Mouse (Mus musculus) thymus, postnatal 25 days (tissue): ENCODE measurements around the gene Zkscan4.
"Not testable (repeated sequence)": the region's sequence is repeated elsewhere in the genome, so short reads cannot be mapped to it uniquely, and the experiment has no call there.

Experiments used
- DNase-seq: peaks from one replicate; pipeline ENCODE4 v3.0.0; 2022

The Zkscan4 gene

DNA sequence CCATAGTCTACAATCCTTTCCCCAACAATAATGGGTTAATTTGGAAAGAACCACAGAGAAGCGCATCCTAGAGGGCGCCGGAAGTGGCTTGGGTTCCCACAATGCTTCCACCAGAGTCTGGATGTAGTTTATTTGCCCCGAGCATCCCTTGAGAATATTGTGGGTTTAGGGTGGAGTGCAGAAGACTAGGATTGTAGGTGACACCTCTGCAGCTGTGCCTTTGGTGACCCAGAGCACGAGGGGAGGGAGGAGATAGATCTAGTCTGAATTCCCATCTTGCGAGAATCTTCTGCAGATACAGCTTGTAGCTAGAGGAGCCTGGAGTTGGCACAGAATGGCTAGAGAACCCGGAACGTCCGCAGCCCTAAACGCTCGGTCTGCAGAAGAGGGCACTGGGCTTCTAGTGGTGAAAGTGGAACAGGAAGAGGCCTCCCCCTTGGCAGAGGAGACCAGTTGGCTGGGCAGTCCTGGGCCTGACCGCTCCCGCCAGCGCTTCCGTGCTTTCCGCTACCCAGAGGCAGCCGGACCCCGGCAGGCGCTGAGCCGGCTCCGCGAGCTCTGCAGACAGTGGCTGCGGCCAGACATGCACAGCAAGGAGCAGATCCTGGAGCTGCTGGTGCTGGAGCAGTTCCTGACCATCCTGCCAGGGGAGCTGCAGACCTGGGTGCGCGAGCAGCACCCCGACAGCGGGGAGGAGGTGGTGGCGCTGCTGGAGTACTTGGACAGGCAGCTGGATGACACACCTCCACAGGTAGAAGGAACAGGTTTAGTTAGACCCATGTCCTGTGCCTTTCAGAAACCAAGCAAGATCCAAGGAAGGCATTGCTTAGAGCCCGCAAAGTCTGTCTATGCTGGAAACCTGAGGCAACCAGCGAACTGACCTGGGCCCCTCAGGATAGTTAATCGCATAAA, at the start of gene Zkscan4, which contains the start of gene Gm10065:
Gene Zkscan4, plus strand, starts transcription at position 149 of the 912 bp plus-strand sequence.
Gene Gm10065, minus strand, starts transcription at position 683 of the 912 bp plus-strand sequence.
- peak; percentile 11 for DNase-seq

DNA sequence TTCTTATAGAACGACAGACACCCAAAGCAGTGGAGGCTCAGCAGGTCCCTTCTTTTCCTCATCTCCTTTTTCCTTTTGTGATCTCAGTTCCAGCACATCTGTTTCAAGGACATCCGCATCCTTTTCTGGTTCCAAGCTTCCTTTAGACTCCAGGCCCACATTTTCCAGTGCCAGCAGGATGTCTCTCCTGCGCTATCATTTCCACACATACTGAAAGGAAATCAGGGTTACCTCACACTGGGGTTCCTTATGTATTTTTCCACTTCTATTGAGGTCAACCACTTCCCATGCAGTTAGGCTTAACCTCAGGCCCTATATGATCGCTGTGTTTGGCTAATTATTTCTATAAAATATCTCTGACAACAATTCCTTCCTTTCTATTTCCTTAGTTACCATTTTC, 43.2 kb upstream of the Zkscan4 start:
- DNase-seq: no peak

DNA sequence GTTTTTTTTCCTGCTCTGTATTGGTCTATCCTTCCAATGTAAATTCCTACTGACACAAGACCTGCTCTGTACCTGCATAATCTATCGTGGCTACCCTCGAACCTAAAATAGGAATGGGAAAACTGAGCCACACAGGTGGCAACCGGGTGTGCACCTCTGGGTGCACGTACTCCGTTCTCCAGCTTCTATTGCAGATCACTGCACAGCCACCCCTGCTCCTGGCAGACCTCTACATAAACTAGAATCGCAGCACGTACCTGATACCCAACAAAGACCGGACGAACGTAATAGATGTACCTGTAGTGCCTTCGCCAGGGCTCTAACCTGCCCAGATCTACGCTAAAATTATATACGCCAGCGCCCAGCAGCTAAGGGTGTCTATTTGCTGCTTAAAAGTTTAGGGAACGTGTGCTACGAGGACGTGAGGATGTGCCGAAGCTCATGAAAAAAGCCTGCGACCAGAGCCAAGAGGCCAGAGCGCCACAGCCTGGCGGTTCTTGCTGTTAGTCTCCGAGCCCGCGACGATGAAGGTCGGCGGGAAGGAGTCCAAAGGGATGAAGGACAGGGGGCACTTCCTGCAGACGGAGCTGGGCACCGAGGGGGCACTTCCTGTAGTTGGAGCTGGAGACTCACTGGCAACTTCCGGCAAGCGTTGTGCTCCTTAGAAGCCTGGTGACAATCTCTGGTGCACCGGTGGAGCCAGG, 38.1 kb upstream of the Zkscan4 start, which contains the start of gene Pgbd1:
Gene Pgbd1, minus strand, starts transcription at position 556 of the 704 bp plus-strand sequence.
- DNase-seq: peak; percentile 72

DNA sequence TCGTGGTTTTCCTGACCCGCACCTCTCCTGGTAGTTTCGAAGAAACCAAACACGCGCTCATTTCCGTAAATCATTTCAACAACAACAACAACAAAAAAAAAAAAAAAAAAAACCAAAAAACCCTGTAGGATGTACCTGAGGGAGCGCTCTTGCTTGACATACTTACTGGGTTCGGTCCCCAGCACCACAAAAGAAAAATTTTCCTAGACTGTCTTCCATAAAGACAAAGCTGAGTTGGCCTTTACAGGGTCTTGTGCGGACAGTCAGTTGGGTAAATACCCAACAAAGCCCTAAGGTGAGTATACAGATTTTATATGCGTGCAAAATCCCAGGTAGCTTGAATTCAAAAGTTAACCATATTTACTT, 37.5 kb upstream of the Zkscan4 start:
- no peak for DNase-seq

DNA sequence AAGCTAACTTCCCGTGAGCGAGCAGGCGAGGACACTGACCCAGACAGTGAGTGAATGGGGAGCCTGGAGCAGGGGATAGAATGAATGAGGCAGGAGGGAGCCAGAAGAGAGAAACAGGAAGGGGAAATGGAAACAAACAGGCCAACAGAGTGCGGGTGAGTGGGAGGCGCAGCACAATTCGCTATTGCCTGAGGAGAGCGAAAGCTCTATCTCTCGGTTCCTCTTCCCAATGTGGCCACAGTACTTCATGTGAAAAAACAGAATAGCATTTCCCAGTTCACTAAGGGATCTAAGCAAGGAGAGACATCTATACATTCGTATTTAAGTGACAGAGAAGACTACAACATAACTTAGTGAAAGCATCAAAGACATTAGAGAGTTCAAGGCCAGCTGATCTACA, 31.9 kb upstream of the Zkscan4 start:
- no peak for DNase-seq

DNA sequence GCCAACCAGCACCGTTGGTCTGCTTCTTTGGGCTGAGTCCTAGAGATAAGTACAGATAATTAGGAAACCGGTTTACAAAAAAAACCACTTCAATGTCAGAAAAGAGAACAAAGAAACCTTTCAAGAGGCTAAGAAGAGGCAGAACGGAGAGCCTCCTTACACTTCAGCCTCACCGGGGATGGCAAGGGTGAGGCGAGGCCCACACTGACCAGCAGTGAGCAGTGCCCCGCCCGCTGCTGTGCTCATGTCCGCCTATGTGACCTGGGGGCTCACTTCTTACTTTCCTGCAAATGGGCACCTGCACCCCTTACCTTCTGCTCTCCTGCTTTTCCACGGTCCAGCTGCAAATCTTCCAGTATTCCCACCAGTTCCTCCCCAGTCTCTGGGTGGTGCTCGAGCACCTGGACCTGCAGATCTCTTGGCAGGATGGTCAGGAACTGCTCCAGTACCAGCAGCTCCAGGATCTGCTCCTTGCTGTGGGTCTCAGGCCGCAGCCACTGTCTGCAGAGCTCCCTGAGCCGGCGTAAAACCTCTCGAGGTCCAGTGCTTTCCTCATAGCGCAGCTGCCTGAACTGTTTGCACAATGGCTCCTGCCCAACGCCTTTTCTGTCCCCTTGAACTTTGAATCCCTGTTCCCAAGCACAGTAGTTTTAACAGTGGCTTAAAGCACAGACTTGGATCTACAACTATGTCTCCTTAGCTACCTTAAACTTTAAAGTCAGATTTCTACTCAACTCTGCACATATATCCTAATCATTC, 30.7 kb upstream of the Zkscan4 start:
- DNase-seq: no peak

DNA sequence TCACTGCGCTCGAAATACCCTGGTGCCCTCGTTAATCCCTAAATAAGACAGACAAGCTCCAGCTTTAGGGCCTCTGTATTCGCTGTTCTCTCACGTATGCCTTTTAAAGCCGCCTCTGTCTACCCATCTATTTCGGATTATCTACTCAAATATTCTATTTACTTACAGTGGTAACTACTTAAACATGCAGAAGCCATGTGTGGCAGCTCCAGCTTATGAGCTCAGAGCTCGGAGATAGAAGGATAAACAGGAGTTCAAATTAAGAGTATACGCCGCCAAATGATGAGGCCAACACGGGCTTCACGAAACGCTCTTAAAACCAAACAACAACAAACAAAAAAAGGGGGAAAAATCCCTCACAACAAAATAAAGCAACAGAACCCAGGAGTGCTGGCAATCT, 25.7 kb upstream of the Zkscan4 start:
- no peak for DNase-seq

DNA sequence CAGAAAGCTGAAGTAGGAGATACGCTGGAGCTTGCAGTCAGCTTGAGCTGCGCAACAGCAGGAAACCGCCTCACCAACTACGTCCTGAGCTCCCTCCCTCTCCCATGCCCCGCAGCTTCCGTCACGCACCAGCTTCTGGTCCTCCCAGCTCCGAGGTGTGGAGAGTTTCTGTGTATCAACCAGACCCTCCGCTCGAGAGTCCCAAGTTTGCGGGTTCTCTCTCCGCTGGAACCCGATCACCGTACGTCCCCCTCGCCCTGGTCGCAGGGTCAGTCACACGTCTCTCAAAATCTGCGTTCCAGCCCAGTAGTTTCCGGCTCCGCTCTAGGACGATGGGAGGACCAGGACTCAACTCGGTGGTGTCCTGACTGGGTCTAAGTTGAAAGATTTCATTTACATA, 25.3 kb upstream of the Zkscan4 start, which contains the start of gene Zscan26:
Gene Zscan26, minus strand, starts transcription at position 282 of the 400 bp plus-strand sequence.
- DNase-seq: peak; percentile 71

DNA sequence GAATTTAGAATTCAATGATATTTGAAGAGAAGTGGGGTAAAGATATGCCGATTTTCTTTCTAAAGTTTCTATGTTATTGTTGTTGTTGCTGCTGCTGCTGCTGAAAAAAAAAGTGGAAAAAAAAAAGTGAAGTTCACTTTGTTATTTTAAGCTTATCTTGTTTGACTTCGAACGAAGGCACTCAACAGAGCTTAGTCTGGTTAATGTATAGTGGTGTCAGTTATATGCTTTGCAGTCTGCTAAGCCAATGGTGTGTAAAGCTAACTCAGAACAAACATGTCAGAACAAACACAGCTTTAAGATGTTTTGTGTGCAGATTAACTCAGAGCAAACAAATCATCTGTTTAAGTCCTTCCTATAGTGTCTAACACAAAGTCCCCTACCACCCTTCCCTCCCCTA, 24.6 kb upstream of the Zkscan4 start:
- DNase-seq: no peak

DNA sequence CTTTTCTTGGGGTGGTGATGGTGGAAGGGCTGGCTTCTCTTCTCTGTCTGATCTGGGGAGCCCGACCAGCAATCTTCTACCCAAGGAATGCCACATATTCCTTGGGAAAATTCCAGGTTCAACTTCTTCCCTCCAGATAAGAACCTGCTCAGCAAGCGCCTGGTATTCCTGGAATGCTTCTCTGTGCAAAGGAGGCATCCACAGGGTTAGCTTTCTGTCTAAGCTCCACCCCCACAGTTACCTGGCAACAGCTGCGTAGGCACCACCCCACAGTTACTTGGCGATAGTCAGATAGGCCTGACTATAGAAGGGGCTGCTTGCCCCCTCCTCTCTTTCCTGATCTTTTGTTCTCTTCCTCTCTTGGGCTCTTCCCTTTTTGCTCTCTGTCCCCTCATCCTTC, 22.4 kb upstream of the Zkscan4 start:
- DNase-seq: no peak

DNA sequence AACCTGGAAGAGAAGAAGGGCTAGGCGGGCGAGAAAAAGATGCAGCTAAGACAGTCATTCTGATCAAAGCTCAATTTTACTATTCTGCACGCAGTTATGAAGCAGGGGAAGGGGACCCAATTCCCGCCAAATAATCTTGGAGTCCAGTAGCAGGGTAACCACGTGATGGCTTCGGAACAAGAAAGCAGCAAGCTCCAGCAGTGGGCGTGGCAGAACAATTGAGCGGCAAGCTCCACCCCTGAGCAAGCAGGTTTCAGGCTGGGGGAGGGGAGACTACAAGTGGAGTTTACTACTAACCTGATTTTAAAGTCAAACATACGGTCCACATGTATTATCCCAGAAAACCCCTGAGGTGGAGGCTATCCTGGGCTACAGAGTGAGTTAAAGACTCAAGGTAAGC, 16.2 kb upstream of the Zkscan4 start:
- not testable (repeated sequence) for DNase-seq

DNA sequence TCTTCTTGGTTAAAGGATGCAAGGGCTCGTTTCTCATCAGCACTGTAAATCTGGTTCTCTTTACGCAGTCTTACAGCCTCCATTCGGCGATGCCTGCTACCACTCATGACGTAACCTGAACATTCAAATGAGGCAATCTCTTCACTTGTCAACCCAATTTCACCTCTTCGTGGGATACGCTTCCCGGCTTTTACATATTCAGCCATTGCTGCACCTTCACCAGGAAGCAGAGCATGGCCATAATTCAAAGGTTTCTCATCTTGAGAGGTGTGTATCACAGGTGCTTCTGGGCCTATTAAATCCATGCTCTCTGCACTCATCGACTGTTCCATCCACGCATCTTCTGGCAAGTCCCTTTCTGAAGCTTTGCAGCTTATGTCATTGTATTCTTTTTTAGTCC, 11.4 kb upstream of the Zkscan4 start:
- DNase-seq: no peak

DNA sequence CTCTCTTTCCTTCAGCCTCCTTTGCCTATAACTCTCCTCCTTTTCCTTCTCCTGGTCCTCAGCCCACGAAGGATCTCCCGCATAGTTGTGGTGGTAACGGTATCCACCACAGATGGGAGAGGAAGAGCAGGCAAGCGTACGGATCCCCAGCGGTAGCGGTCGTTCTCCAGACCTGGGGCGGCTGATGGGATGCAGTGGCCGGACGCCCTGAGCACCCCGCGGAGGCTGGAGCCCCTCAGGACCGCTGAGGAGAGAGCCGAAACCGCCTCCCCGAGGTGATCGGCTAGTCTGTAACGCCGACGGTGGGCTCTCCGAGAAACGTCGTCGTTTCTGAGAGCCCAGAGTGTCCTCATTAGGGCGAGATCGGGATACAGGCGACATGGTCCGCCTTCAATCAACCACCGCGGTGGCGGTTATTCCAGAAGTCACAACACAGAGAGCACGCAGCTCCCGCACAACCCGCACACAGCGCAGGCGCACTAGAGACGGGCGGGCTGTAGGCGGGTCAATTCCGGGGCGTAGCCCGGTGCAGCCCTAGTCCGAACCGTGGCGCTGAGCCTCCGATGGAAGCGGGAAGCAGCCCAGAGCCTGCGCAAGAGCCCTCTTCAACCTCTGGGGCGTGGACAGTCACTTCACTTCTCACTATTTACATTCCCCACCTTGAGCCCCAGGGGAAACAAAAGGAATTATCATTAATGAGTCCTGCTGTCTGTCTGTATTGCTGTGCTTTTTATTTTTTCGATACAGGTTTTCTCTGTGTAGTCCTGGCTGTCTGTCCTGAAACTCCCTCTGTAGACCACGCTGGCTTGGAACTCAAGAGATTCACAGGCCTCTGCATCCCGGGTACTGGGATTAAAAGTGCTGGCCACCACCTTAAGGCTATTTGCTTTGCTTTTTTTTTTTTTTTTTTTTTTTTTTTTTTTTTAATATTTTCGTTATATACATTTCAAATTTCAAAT, 10.4 kb upstream of the Zkscan4 start, which contains the start of gene Nkapl:
Gene Nkapl, minus strand, starts transcription at position 449 of the 959 bp plus-strand sequence.
- DNase-seq: peak; percentile 39

DNA sequence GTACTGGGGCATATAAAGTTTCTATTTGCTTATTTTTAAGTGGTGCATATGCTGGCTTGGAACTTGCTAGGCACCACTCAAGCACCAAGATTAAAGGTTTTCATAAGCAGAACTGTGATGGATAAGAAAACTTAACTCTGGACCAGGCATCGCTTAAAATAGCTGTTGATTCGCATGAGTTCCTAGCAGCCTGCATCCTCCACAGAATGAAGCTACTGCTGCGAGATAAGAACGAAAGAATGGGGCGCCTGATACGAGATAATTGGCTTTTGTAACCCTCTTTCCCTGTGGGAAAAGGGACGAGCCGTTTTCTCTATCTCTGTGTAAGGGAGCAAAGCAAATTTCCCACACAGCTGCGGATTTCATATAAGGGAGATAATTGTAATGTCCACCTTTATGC, 9.6 kb upstream of the Zkscan4 start:
- no peak for DNase-seq

DNA sequence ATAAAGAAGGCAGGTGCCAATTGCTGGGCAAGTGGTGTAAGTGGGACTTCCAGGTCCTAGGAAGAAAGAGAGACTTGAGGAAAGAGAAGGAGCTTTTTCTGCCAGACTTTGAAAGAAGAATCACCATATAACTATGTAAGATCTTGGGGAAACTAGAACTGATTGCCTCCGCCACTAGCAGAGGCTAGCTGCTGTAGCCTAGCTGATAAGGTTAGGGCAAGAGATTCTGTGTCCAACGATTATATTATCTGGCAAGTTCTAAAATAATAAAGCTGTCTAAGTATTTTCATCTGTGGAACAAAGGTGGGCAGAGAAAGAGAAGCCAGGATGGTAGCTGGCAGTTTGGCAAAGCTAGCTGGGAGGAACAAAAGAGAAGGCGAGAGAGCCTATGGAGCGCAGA, 6.3 kb upstream of the Zkscan4 start:
- DNase-seq: no peak

DNA sequence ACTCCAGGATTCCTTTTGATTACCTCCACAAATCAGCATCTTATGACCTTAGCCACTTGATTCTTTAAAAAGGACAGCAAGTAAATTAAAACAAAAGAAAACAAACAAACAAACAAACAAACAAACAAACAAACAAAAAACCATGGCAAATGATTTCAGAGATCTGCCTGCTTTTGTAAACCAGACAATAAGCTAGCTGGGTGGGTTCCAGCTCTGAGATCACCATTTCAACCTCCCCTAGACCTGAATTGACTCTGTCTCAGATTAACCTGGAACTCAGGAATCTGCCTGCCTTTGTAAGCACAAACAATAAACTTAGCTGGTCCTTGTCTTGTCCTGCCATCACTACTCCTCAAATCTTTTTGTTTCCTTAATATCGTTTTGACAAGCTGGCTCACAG, 8.2 kb downstream of the Zkscan4 start:
- DNase-seq: no peak

DNA sequence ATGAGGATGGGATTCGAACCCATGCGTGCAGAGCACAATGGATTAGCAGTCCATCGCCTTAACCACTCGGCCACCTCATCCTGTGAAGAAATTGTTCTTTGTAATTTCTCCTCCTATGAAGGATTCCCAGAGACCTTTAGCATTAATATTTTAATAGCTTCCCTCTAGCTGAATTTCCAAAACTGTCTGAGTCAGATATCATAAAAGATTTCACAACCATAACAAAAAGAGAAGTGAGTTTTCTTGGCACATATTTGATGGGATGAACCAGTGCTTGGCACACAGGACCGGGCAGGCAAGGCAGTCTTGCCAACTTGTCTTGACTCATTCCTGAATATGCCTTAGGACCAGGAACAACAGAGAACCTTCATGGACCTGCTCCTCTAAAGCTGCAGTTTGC, 14.1 kb downstream of the Zkscan4 start:
- DNase-seq: no peak

DNA sequence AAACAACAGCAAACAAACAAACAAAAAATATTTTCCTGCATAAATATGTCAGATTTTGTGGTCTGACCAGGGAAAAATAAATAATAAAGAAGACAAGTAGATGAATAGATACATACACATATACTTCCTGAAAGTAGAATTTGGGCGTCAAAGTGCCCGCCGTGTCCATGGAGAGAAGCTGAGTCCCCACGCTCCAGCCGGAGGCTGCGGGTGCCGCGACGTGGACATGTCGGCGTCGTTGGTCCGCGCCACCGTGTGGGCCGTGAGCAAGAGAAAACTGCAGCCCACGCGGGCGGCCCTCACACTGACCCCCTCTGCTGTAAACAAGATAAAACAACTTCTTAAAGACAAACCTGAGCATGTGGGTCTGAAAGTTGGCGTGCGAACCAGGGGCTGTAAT, 16.4 kb downstream of the Zkscan4 start, which contains the start of gene AK157302:
Gene AK157302, plus strand, starts transcription at position 144 of the 400 bp plus-strand sequence.
- DNase-seq: no peak

DNA sequence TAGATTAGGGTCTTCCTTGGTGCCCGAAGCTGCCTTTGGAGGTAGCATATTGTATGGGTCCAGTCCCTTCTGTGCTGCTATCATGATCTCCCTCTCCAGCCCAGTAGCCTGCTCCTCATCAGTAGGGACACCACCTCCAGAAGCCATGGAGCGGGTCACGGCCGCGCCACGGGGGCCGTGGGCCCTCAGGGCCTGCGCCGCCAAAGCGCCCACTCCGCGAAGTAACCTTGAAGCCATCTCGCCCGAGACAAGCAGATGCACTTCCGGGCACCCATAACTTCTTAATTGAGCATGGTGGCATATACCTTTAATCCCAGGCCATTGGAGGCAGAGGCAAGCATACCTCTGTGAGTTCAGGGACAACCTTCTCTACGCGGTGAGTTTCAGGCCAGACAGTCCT, 22.5 kb downstream of the Zkscan4 start, which contains the start of gene Gm11273:
Gene Gm11273, minus strand, starts transcription at position 237 of the 400 bp plus-strand sequence.
- not testable (repeated sequence) for DNase-seq

DNA sequence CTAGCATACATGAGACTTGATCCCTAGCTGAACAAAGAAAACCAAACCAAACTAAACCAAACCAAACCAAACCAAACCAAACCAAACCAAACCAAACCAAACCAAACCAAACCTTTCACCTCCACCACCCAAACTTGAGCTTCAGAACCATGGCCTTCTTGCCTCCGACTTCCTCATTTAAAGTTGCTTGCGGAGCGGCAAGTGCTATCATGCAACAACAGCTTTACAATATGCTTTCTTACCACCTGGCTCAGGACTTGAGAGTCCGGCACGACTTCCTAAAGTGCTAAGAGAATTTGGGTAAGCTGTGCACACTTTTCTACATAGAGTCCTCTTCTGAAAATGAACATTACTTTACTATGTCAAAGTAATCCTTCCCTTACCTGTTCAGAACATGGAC, 23.6 kb downstream of the Zkscan4 start:
- no peak for DNase-seq

DNA sequence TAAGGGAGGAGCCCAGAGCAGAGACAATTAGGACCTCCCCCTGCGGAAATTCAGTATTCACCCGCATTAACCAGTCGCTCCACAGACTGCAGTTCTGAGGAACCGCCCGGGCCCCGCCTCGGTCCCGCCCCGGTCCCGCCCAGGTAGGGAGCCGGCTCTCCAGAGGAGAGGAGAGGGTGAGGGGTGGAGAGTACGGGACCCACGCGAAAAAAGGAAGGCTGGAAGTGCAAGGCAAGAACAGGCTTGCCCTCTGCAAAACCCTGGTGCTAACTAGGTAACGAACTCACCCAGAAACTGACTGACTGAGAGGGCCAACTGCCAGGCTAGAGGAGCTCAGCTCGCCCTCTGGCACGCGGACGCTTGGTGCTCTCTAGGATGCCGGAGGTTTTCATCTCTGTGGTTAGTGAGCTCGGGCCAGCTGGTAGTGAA, 27.5 kb downstream of the Zkscan4 start:
- DNase-seq: peak; percentile 77

DNA sequence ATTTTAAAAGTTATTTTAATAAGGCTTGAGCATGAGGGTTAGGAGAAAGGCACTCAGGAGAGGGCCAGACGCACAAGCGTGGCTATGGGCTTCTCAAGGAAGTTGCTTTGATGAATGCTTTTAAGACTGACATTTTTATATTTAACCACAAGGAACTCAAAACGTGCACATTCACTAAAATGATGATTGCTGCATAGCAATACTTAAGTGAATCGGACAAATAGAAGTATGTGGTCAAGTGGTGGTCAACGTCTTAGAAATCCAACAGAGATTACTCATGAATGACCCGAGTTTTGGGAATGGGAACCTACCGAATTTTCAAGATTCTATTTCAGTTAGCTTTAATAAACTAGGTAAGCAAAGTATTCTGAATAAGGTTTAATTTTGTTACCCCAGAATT, 51.4 kb downstream of the Zkscan4 start:
- DNase-seq: no peak
